Mouse (Mus musculus) neural tube, embryonic 11.5 days (tissue): Measurements from ENCODE around the gene Zfp663. TPM values are rescaled to one million over a fixed set of nuclear protein-coding genes. Genes with fewer than 3 reads are reported as not detected.

Source experiments
- ATAC-seq: fragments of 200-750 bp; cut with Nextera tagmentation; 2 replicates; pipeline ENCODE4 v1.8.0; 2017; ENCODE audit warnings: moderate number of reproducible peaks, mild to moderate bottlenecking, moderate TSS enrichment, moderate library complexity; ENCODE audit not compliant: insufficient read depth, low FRiP score, low TSS enrichment
- DNase-seq: peaks from one replicate; pipeline ENCODE4 v3.0.0-alpha.2; 2015; ENCODE audit warnings: low spot score
- H3K27ac ChIP-seq: fragments of 300-500 bp; sonication (generic); 2 replicates; pipeline ENCODE4 v1.5.1; 2014; ENCODE audit warnings: low read depth, mild to moderate bottlenecking, low read length
- H3K27me3 ChIP-seq: fragments of 300-500 bp; sonication (generic); 2 replicates; pipeline ENCODE4 v1.6.1; 2014; ENCODE audit warnings: mild to moderate bottlenecking, low read length, mixed read lengths; ENCODE audit not compliant: control insufficient read depth, insufficient read depth
- H3K36me3 ChIP-seq: fragments of 300-500 bp; sonication (generic); 2 replicates; pipeline ENCODE4 v1.6.1; 2014; ENCODE audit warnings: mild to moderate bottlenecking, low read length, moderate library complexity, mixed read lengths; ENCODE audit not compliant: control insufficient read depth, insufficient read depth
- H3K4me1 ChIP-seq: fragments of 300-500 bp; sonication (generic); 2 replicates; pipeline ENCODE4 v1.6.1; 2014; ENCODE audit warnings: low read length, mixed read lengths; ENCODE audit not compliant: control insufficient read depth, insufficient read depth
- H3K4me2 ChIP-seq: fragments of 300-500 bp; sonication (generic); 2 replicates; pipeline ENCODE4 v1.6.1; 2014; ENCODE audit warnings: low read depth, mild to moderate bottlenecking, moderate library complexity
- H3K4me3 ChIP-seq: fragments of 300-500 bp; sonication (generic); 2 replicates; pipeline ENCODE4 v1.5.1; 2014; ENCODE audit warnings: low read depth, low read length
- H3K9ac ChIP-seq: fragments of 300-500 bp; sonication (generic); 2 replicates; pipeline ENCODE4 v1.6.1; 2014; ENCODE audit warnings: mild to moderate bottlenecking, low read length
- H3K9me3 ChIP-seq: fragments of 300-500 bp; sonication (generic); 2 replicates; pipeline ENCODE4 v1.6.1; 2016; ENCODE audit warnings: low read length; ENCODE audit not compliant: control insufficient read depth
- WGBS: fragments of 180-500 bp; shearing (Covaris S2); extraction: QIAGEN DNeasy Blood & Tissue Kit; methylation state at CpG from one replicate; pipeline ENCODE4 v1.1.7; 2014; 5-methylcytosine and 5-hydroxymethylcytosine counted together
- polyA plus RNA-seq: library from polyadenylated mRNA; unstranded; fragments of >200 nt; fragmentation: Nextera tagmentation; extraction: Ambion mirVana; gene quantifications from 2 replicates; pipeline ENCODE4 v1.2.1, GENCODE M21; 2014

Gene Zfp663
- polyA plus RNA-seq, 1 experiment from 2014 or later: 6.1 TPM

- no peak for DNase-seq
- ATAC-seq: no peak
- Histone ChIP-seq H3K27me3 (no peaks in the 10 kb centered on the region), H3K4me1 (peaks cover 3% of the 10 kb centered on the region; the same call in 1 of the 2 replicates), H3K36me3 (peaks cover 14% of the 10 kb centered on the region), H3K9me3 (no peaks in the 10 kb centered on the region; the same call in 1 of the 2 replicates), H3K9ac (no peak overlapping the region), H3K4me2 (no peak overlapping the region), H3K27ac (no peak overlapping the region), H3K4me3 (no peak overlapping the region)
- WGBS: 89% methylated on average over 6 of the region's 6 CpGs
Observed at GRCm38 (mm10) chr2:165307801-165308200, 60.7 kb downstream of the Zfp663 start.

GRCm38 (mm10) chr2:165305438-165305837, 63.1 kb downstream of the Zfp663 start:
- no peaks in the 10 kb centered on the region for H3K27me3 ChIP-seq

GRCm38 (mm10) chr2:165304819-165305218, 63.7 kb downstream of the Zfp663 start:
- DNase-seq (no peak), ATAC-seq (no peak)
- H3K4me2 ChIP-seq: no peak overlapping the region
- no peak overlapping the region for H3K27ac ChIP-seq
- H3K9ac ChIP-seq: no peak overlapping the region
- no peaks in the 10 kb centered on the region for H3K4me1 ChIP-seq
- 86% methylated on average over 19 of the region's 19 CpGs for WGBS
- no peak overlapping the region for H3K4me3 ChIP-seq
- peaks cover 15% of the 10 kb centered on the region for H3K36me3 ChIP-seq
- no peaks in the 10 kb centered on the region for H3K27me3 ChIP-seq
- no peaks in the 10 kb centered on the region; the same call in 1 of the 2 replicates for H3K9me3 ChIP-seq

More at GRCm38 (mm10) chr2:165305438-165305837, 63.1 kb downstream of the Zfp663 start:
- no peak overlapping the region for H3K4me3 ChIP-seq
- no peak overlapping the region for H3K4me2 ChIP-seq
- H3K9ac ChIP-seq: no peak overlapping the region
- H3K27ac ChIP-seq: no peak overlapping the region
- 90% methylated on average over 8 of the region's 8 CpGs for WGBS
- H3K36me3 ChIP-seq: peaks cover 15% of the 10 kb centered on the region
- DNase-seq (no peak), ATAC-seq (no peak)
- H3K4me1 ChIP-seq: peaks cover 3% of the 10 kb centered on the region; the same call in 1 of the 2 replicates
- no peaks in the 10 kb centered on the region; the same call in 1 of the 2 replicates for H3K9me3 ChIP-seq

- no peak for ATAC-seq
- H3K4me1 ChIP-seq: no peaks in the 10 kb centered on the region
- 90% methylated on average over 6 of the region's 6 CpGs for WGBS
- H3K36me3 ChIP-seq: peaks cover 15% of the 10 kb centered on the region
- no peaks in the 10 kb centered on the region; the same call in 1 of the 2 replicates for H3K9me3 ChIP-seq
- no peak for DNase-seq
- no peak overlapping the region for H3K4me3 ChIP-seq
- H3K9ac ChIP-seq: no peak overlapping the region
- H3K4me2 ChIP-seq: no peak overlapping the region
- H3K27me3 ChIP-seq: no peaks in the 10 kb centered on the region
- no peak overlapping the region for H3K27ac ChIP-seq
Observed at GRCm38 (mm10) chr2:165303354-165304012, 65.0 kb downstream of the Zfp663 start.

- WGBS: 77% methylated on average over 3 of the region's 3 CpGs
- H3K27me3 ChIP-seq: no peaks in the 10 kb centered on the region
- DNase-seq: no peak
- peaks cover 20% of the 10 kb centered on the region for H3K36me3 ChIP-seq
- H3K4me3 ChIP-seq: no peak overlapping the region
- H3K4me1 ChIP-seq: no peaks in the 10 kb centered on the region
- no peak overlapping the region for H3K27ac ChIP-seq
- no peak overlapping the region for H3K4me2 ChIP-seq
- no peaks in the 10 kb centered on the region; the same call in 1 of the 2 replicates for H3K9me3 ChIP-seq
- no peak for ATAC-seq
- H3K9ac ChIP-seq: no peak overlapping the region
Observed at GRCm38 (mm10) chr2:165301409-165301808, 67.1 kb downstream of the Zfp663 start.

Other genes with a start within 250 kb of the Zfp663 start
- gene Cdh22, start 133.9 kb downstream of the Zfp663 start, polyA plus RNA-seq: 3.1 and 3.4 TPM in 2 replicates
- 47.3 and 48.2 TPM in 2 replicates for gene Slc35c2, start 80.9 kb downstream of the Zfp663 start, polyA plus RNA-seq
- gene Elmo2, start 42.2 kb downstream of the Zfp663 start, polyA plus RNA-seq: 89.0 and 97.7 TPM in 2 replicates
- 22.2 and 23.0 TPM in 2 replicates for gene Zfp334, start 19.5 kb upstream of the Zfp663 start, polyA plus RNA-seq
- gene Ocstamp, start 31.7 kb upstream of the Zfp663 start, polyA plus RNA-seq: not detected in 2 replicates
- gene Slc13a3, start 104.5 kb upstream of the Zfp663 start, polyA plus RNA-seq: 0.23 and 0.24 TPM in 2 replicates
- gene Trp53rka, start 124.6 kb upstream of the Zfp663 start, polyA plus RNA-seq: 48.4 and 52.9 TPM in 2 replicates
- gene Slc2a10, start 135.1 kb upstream of the Zfp663 start, polyA plus RNA-seq: 3.0 and 3.6 TPM in 2 replicates
- 25.6 and 29.6 TPM in 2 replicates for gene Eya2, start 226.3 kb upstream of the Zfp663 start, polyA plus RNA-seq